Mouse (Mus musculus): ENCODE results near the gene Doxl2.

DNA sequence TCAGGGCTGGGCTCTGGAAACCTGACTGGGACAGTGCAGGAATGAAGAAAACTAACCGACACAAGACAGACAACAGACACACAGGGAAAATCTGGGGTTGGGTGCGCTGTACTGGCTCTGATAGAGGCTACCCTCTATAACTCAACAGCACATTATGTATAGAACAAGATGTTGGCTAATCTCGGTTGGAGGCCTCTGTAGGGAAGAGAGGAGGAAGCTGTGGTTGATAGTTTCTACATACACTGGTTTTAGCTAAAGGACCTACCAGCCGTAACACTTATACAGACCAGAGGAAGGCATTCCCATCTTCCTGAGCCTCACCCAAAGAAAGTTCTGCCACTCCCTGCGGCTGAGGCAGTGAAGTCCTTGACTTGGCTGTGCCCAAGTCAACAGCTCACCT is 51.7 kb downstream of the Doxl2 start:
- TF ChIP-seq POLR2A (IDR thresholded peaks at IDR 0.05; ENCODE audit: control insufficient read depth, extremely low read depth, insufficient read depth, low read length, poor library complexity) (no peak), CTCF (IDR thresholded peaks at IDR 0.05; ENCODE audit: borderline replicate concordance, control insufficient read depth, extremely low read depth, insufficient read depth, low read length, poor library complexity) (no peak)
